Mouse (Mus musculus) A20 (cell line): ENCODE data around the gene 2200002D01Rik.
"Not testable (repeated sequence)": the region's sequence is repeated elsewhere in the genome, so short reads cannot be mapped to it uniquely, and the experiment has no call there.

Experiments
- DNase-seq: peaks from one replicate; pipeline ENCODE4 v3.0.0-alpha.2; 2011; ENCODE audit warnings: low read depth, low spot score

Gene 2200002D01Rik

DNA sequence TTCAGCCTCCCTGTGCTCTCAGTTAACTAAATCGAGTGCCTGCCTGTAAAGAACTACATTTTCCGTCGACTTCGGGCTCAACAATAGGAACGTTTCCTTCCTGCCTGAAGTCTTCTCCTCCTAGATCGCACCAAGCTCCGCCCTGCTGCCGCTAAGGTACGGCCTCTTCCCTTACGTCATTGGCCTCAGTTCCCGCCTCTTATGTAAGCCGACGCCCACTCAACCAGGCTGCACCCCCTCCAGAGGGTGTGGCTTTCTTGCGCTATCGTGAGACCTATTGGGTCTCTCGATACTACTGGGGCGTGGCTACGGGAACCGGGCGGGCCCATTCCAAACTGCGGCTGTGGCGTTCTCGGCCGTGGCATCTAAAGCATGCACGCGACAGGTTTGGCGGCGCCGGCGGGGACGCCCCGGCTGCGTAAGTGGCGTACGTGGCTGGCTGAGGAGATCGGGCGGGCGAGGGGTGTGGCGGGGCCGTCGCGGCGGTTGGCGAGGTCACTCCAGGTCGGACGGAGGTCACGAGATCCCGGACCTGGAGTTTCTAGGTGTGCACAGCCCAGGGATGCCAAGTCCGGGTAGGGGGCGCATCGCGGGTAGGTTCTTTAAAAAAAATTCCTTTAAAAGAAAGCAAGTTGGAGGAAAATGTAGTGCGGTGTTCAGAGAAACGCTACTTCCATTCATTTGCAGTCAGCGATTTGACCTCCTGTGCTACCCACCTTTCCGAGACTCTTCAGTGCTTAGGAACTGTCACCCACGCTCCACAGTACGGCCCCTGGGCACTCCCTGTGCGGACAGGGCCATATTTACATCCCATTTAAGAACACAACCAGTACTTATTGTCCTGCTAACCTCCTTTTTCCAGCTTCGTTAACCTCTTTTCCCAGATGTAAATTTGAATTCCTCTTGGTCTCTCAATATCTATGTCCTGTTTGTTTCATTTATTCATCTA lies 10.0 kb downstream of the 2200002D01Rik start, which contains the start of gene Yif1b:
Gene Yif1b (plus strand): TSS at position 311 of the 949 bp plus-strand sequence.
- DNase-seq: peak; percentile 100

DNA sequence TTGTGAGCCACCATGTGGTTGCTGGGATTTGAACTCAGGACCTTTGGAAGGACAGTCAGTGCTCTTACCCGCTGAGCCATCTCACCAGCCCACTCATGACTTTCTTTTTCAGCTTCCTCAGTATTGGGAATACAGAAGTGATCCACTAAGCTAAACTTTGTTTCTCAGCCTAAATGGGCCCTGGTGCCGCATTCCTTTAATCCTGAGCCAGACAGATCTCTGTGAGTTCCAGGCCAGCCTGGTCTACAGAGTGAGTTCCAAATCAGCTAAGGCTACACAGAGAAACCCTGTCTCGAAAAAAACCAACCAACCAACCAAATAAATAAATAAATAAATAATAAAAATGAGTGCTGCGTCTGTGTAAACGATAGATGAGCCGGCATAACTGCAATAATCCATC lies 10.7 kb downstream of the 2200002D01Rik start:
- not testable (repeated sequence) for DNase-seq

DNA sequence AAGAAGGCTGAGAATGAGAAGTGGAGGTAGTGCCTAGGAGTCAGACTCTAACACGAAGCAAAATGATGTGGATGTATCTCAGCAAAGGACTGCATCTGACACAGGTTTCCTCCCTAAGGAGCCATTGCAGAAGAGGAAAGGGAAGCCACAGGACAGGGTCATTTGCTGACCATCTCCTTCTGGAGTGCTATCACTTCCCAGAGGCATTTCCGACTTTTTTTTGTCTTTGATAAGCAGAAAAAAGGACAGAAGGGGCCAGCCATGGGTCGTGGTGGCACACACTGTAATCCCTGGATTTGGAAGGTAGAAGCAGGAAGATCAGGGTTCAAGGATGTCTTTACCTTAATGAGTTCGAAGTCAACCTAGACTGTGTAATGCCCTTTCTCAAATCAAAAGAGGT lies 11.7 kb downstream of the 2200002D01Rik start:
- DNase-seq: no peak

DNA sequence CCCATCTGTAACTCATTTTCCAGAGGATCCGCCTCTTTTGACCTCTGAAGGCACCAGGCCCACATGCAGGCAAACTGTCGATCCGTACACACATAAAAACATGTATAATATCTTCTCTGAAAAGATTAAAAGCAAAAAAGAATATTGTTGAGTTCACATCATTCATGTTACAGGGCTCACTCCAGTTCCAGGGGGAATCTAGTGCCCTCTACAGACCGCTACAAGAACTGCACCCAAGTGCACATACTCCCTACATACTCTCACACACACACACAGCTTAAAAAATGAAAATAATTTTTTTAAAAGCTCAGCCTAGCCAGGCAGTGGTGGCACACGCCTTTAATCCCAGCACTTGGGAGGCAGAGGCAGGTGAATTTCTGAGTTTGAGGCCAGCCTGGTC lies 13.6 kb downstream of the 2200002D01Rik start:
- peak; percentile 52 for DNase-seq

DNA sequence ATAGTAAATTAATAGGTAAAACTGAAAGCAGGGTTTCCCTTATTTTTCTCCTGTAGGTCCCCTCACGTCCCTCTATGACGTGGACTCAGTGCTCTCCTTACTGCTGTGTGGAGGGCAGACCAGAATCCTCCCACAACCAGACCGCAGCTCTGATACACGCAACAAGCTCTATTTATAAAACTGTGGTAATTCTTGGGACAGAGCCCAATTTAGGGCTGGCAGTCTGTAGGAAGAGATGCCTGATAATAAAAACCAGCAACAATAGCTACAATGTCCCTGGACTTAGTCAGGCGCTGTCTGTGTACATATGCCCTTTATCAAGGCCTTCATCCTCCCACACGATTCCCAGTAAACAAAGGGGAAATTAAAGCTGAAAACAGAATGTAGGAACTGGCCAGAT lies 14.5 kb downstream of the 2200002D01Rik start:
- DNase-seq: no peak

DNA sequence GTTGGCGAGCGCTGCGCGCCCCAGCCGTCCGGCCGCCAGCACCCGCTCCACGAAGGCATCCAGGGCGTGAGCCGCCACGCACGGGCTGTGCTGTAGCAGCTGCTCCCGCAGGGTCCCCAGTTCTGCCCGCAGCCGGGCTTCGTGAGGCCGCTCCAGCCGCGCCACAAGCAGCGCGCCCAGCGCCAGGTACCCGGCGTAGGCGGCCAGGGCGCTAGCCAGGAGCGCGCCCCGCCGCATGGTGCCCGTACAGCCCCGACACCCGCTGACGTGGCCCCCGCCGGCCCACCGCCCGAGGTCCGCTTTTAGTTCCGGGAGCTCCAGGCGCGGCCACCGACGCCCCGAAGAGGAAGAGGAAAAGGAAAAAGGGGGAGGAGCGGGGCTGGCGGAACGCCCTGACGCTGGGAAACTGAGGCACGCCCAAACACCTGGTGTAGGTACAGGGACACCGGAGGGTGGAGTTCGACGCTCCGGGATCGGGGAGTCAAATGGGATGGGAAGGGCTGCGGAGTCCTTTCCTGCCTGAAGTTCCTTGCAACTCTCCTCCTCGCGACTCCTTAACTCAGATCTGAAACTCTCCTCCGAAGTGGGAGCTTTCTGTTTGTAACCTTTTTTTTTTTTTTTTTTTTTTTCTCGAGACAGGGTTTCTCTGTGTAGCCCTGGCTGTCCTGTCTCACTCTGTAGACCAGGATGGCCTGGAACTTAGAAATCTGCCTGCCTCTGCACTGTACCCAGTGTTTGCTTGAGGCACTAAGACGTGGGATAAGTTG lies 15.8 kb downstream of the 2200002D01Rik start, which contains the start of gene Kcnk6:
Gene Kcnk6 (minus strand): TSS at position 269 of the 767 bp plus-strand sequence.
- DNase-seq: peak; percentile 29

DNA sequence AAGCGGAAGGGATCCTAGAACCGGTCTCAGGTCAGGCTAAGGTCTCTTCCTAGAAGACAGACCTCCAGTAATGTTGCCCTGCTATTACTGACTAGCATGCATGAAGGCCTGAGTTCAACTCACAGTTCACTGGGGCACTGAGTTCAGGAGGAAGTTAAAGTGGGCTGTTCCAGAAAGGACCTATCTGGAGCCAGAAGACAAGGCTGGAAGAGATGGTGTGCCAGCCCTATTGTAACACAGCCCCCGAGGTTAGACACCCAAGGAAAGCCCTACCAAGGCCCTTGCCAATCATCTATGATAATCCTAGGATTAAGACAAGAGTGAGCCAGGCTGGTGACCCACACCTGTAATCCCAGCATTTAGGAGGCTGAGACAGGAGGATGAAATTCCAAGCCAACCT lies 16.7 kb downstream of the 2200002D01Rik start:
- no peak for DNase-seq

DNA sequence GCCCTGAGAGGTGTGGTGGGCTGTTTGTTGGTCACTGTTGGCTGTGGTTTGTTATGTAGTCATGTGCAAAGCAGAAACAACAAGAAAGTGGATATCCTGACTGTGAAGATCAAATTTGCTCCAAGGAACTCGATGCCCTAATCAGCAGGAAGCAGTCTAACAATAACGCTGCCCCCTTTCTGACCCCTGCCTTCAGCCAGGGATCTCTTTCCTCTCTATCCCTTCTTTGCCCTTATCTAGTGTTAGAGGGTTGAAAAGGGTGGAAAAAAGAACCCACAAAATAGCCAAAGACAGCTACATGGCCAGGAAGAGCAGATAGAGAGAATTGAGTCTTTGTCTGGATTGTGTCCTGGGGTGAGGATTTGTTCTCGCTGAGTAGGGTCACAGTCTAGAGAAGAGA lies 17.7 kb downstream of the 2200002D01Rik start:
- DNase-seq: no peak

DNA sequence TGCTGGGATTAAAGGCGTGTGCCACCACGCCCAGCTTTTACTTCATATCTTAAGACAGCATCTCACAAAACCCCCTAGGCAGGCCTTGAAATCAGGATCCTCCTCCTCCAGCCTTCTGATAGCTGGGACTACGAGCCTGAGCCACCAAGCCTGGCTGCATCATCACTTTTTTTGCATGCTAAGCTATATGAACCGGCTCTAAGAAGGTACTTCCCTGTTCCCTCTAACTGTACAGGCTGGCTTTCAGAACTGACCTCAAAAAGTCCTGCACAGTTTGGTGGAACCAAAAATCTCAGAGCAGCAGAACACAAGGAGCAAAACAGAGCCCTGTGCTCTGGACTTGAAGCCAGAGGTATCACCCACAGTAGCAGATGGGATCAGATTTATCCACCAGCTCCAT lies 20.1 kb downstream of the 2200002D01Rik start:
- DNase-seq: no peak

DNA sequence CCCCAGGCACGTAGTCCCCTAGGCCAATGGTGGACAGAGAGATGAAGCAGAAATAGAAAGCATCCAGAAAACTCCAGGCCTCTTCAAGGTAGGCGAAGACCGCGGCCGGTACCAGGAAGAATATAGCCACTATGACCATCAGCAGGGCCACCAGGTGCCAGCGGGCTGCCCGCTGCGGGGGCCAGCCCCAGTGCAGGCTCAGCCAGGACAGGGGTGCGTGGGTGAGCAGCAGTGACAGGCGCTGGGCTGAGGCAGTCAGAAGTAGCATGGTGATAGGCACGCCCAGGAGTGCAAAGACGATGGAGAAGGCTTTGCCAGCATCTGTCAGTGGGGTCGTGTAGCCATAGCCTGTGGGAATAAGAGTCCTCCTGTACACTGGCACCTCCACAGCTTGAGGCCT lies 22.7 kb downstream of the 2200002D01Rik start:
- no peak for DNase-seq

DNA sequence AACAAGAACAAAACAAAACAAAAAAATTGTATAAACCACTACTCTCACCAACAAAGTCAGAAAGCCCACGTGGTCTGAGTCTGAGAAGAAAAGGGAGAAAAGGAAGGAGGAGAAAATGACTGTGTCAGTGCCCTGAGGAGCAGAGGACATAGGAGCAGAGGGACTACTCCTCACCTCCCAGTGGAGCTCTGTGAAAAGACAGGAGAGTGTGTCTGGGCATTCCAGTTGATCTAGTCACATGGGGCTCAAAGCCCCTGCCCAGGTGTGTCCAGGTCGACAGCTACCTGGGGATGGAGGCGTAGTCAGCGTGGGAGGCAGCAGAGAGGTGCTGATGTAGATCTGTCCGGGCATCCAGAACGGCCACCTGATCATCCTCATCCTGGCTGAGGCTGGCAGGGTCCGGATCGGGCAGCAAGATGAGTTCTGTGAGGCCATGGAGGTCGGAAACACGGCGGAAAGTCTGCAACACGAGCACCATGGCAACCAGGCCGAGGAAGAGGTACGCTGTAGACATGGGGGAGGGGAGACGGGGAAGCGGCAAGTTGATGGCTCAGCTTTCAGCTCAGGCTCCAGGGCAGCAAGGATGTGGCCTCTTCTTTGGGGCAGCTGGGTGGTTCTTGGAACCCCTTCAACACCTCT lies 23.4 kb downstream of the 2200002D01Rik start:
- DNase-seq: no peak

DNA sequence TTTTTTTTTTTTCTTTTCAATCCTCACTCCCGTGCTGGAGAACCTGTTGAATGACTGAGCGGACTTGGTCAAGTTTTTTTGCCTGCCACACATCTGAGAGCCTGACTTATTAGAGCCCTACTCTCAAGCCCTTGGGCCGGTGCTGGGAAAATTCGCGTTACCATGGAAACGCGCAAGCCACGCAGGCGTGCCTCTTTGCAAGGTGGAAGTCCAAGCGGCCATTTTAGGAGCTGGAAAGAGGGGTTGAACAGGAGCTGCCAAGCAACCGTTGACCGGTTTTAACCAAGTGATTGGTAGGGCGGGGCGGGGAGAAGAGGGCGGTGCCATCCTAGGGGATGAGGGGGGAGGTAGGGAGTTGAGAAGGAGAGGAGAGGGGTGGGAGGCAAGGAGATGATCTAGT lies 33.4 kb downstream of the 2200002D01Rik start:
- no peak for DNase-seq

DNA sequence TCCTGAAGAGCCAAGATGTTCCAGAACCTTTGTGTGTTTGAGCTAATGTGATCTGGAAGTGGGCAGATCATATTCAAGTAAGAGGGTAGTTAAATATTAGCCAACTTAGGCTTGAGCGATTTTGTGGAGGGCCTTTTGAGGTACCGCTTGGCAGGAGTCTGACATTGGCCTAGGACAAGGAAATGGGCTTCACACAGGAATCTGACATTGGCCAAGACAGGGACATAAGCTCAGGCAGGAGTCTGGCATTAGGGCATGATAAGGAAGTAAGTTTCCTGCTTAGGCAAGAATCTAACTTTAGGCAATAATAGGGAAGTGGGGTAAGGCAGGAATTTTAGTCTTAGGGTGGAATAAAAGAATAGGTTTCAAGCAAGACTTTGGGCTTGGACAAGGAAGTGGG lies 34.0 kb downstream of the 2200002D01Rik start:
- no peak for DNase-seq

DNA sequence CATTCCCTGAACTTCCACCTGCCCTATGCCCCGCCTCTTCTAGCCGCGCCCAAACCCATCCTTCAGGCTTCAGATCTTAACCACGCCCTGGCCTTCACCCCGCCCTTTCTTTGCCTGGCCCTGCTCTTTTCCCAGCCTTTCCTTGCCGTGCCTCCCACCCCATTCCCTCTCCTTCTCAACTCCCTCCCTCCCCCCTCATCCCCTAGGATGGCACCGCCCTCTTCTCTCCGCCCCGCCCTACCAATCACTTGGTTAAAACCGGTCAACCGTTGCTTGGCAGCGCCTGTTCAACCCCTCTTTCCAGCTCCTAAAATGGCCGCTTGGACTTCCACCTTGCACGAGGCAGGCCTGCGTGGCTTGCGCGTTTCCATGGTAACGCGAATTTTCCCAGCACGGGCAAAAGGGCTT lies 34.6 kb downstream of the 2200002D01Rik start, which contains the start of gene Catsperg1:
Gene Catsperg1 (minus strand): TSS at position 361 of the 408 bp plus-strand sequence.
- DNase-seq: no peak

DNA sequence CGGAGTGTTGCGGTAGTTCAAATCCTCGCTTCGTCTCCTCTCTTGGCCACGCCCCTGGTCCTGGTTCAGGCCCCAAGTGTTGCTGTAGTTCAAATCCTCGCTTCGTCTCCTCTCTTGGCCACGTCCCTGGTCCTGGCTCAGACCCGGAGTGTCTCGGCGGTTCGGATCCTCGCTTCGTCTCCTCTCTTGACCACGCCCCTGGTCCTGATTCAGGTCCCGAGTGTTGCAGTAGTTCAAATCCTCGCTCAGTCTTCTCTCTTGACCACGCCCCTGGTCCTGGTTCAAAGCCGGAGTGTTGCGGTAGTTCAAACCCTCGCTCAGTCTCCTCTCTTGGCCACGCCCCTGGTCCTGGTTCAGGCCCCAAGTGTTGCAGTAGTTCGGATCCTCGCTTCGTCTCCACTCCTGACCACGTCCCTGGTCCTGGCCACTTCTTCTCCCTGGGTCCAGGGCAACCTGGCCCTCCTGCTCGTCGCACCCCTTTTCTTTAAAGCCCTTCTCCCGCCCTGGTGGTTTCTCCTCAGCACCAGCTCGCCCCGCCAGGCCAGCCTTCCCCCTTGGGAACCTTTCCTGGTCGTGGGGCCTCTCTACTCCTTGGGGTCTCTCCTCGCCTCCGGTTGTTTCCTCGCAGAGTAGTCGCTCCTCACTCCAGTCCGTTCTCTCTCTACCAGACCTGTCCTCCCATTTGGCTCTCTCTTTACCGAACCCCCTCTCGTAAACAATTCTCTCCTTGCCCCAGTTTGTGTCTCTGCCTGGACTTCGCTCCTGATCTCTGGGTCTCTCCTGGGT lies 35.3 kb downstream of the 2200002D01Rik start:
- not testable (repeated sequence) for DNase-seq

DNA sequence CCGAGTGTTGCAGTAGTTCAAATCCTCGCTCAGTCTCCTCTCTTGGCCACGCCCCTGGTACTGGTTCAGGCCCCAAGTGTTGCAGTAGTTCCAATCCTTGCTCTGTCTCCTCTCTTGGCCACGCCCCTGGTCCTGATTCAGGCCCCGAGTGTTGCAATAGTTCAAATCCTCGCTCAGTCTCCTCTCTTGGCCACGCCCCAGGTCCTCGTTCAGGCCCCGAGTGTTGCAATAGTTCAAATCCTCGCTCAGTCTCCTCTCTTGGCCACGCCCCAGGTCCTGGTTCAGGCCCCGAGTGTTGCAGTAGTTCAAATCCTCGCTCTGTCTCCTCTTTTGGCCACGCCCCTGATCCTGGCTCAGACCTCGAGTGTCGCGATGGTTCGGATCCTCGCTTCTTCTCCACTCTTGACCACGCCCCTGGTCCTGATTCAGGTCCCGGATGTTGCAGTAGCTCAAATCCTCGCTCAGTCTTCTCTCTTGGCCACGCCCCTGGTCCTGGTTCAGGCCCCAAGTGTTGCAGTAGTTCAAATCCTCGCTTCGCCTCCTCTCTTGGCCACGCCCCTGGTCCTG lies 36.0 kb downstream of the 2200002D01Rik start:
- DNase-seq: peak; percentile 94

DNA sequence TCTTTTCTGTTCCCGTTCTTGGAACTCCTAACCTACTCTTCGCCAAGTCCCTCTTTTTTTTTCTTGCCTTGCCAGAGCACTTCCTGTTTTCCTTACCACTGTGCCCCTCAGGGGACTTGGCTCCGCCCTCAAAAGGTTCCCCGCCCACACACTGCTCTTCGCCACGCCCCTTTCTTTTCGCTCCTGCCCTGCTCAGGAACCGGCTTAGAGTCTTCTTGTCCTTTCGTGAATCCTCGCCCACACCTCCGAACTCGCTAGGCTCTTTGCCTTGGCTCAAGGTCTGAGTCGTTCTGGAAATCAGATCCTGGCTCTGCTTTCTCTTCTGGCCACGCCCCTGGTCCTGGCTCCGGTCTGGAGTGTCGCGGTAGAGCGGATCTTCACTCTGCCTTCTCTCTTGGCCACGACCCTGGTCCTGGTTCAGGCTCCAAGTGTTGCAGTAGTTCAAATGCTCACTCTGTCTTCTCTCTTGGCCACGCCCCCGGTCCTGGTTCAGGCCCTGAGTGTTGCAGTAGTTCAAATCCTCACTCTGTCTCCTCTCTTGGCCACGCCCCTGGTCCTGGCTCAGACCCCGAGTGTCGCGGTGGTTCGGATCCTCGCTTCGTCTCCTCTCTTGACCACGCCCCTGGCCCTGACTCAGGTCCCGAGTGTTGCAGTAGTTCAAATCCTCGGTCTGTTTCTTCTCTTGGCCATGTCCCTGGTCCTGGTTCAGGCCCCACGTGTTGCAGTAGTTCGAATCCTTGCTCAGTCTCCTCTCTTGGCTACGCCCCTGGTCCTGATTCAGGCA lies 36.7 kb downstream of the 2200002D01Rik start:
- peak; percentile 97 for DNase-seq

DNA sequence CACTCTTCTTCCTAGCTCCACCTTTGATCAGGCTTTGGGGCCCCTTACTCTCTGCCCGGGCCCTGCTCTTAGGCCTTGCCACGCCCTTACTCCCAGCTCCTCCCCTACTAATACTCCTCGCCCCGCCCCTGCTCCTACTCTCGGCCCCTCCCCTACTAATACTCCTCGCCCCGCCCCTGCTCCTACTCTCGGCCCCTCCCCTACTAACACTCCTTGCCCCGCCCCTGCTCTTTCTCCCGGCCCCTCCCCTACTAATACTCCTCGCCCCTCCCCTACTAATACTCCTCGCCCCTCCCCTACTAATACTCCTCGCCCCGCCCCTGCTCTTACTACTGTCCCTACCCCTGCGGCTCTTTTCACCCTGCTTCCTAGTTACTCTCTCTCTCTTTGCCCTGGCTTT lies 37.3 kb downstream of the 2200002D01Rik start:
- peak; percentile 85 for DNase-seq

DNA sequence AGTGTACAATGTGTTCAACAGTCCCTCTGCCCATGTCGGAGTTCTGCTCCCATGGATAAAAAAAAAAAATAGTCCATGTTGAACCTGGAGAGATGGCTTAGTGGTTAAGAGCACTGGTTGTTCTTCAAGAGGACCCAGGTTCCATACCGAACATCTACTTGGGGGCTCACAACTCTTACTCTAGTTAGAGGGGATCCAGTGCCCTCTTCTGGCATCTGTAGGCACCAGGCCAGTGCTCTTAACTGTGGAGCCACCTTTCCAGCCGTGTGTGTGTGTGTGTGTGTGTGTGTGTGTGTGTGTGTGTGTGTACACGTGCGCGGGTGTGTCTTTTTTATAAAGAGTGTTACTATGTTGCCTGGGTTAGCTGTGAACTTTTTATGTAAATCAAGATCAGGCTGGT lies 45.7 kb downstream of the 2200002D01Rik start:
- DNase-seq: no peak
